In genomic region chr8:73758771-73759170, GRCm38 (mm10) we compare ENCODE assay signal across 15 mouse cellular contexts.
"Had no signal": no experiment of that assay in that cellular context is flagged by ENCODE, and none has a peak within 500 bp of the region (broad histone marks: within the 10 kb centered on the region; RNA-seq: fewer than 3 reads in every experiment).

No protein-coding gene starts in this region.

- H3K4me2 ChIP-seq: neural tube, embryonic 15.5 days; stomach, embryonic 15.5 days had no signal

- H3K9me3 ChIP-seq: neural tube, embryonic 15.5 days; stomach, embryonic 15.5 days had no signal

- DNase-seq: retina, postnatal 1 day; right cerebral cortex, adult 18-20 months; right cerebral cortex, postnatal 14 days; right cerebral cortex, postnatal 25 days; right cerebral cortex, postnatal 4 days; spleen, adult 18-20 months; thymus, adult 18-20 months; thymus, adult 2 months; thymus, postnatal 14 days; thymus, postnatal 25 days; thymus, postnatal 36 days; thymus, postnatal 4 days had no signal

- H3K4me3 ChIP-seq: neural tube, embryonic 15.5 days; stomach, embryonic 15.5 days had no signal

- H3K27me3 ChIP-seq: neural tube, embryonic 15.5 days; stomach, embryonic 15.5 days had no signal

- H3K27ac ChIP-seq: neural tube, embryonic 15.5 days; stomach, embryonic 15.5 days; stomach, postnatal 0 days had no signal

- H3K36me3 ChIP-seq: neural tube, embryonic 15.5 days; stomach, embryonic 15.5 days had no signal

- H3K4me1 ChIP-seq: neural tube, embryonic 15.5 days; stomach, embryonic 15.5 days had no signal

- H3K9ac ChIP-seq: neural tube, embryonic 15.5 days; stomach, embryonic 15.5 days had no signal
